Mouse (Mus musculus) gastrocnemius, postnatal 14 days (tissue): ENCODE measurements around the gene Trim38. TPM values are rescaled to one million over a fixed set of nuclear protein-coding genes. Genes with fewer than 3 reads are reported as not detected.
A peak's percentile ranks its signal among the peaks of the same experiment; 100 is the strongest.
"Not testable (repeated sequence)": the region's sequence is repeated elsewhere in the genome, so short reads cannot be mapped to it uniquely, and the experiment has no call there.

Experiments
- DNase-seq: peaks from one replicate; pipeline ENCODE4 v3.0.0; 2021; ENCODE audit warnings: mixed read lengths
- intact Hi-C: fragments of 180-260 bp; cut with DNase I; formaldehyde crosslinking; loops from one replicate; pipeline ENCODE4 v1.15.1; 2025; ENCODE audit warnings: low total_unique reads
- long read RNA-seq, 2 experiments: library from polyadenylated mRNA; stranded (forward); transcript quantifications; one replicate each; pipeline ENCODE4 v2.0.0; 2021
- total RNA-seq, 2 experiments: library from RNA; stranded (reverse); gene quantifications; 2 replicates each; pipeline ENCODE4 v1.2.3; 2021

The Trim38 gene
- not detected for total RNA-seq
- long read RNA-seq, experiment 1, result 0 reads
- long read RNA-seq, experiment 2, partial matches to known transcripts, result 0 of 1 reads
- long read RNA-seq, experiment 2, other reads (novel, unspliced or antisense), result 1 of 1 reads

DNA sequence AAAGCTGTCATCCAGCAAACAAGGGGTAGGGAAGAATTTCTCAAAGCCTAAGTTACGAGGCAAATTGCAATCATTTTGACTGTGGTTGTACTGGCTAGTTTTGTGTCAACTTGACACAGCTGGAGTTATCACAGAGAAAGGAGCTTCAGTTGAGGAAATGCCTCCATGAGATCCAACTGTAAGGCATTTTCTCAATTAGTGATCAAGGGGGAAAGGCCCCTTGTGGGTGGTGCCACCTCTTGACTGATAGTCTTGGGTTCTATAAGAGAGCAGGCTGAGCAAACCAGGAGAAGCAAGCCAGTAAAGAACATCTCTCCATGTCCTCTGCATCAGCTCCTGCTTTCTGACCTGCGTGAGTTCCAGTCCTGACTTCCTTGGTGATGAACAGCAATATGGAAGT is at the start of gene Trim38:
Gene Trim38 (plus strand): TSS at position 301 of the 400 bp plus-strand sequence.
- intact Hi-C loops, result not testable (repeated sequence)

DNA sequence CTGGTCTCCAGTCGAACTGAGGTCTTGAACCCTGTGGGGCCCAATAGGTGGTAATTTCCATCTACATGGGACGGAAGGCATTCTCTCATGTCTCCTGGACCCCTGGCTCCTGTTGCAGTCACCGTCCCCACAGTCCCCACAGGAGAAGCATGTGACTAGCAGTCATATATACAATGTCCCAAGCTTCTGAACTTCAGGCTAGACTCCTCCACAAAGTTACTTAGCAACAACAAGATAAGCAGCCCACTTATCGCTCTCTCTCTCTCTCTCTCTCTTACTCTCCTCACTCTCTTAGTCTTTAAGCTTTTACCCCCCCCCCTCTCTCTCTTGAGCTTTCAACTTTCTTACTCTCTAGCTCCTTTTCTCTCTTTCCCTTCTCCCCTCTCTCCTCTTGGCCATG is 45.5 kb upstream of the Trim38 start:
- intact Hi-C loops, result no loop called here
- no peak for DNase-seq

More for the DNA sequence above, at the start of gene Trim38:
- not testable (repeated sequence) for DNase-seq

DNA sequence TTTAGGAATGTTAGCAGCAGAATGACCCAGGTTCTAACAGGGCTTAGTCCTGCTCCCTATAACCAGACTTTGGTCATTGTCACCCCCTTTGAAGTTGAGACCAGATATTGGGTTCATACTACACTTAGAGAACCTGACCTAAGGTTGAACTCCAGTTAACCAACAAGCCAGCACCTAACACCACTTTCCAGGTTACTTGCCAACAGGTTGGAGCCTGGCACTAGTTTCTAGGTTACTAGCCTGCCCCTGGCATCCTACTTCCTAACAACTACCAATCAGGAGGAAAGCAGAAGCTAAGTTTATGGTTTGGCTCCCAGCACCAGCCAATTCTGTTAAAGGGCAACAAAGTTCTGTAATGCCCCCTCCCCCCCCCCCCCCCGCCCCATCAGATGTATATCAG is 44.5 kb upstream of the Trim38 start:
- intact Hi-C loops, result no loop called here
- DNase-seq, result no peak

DNA sequence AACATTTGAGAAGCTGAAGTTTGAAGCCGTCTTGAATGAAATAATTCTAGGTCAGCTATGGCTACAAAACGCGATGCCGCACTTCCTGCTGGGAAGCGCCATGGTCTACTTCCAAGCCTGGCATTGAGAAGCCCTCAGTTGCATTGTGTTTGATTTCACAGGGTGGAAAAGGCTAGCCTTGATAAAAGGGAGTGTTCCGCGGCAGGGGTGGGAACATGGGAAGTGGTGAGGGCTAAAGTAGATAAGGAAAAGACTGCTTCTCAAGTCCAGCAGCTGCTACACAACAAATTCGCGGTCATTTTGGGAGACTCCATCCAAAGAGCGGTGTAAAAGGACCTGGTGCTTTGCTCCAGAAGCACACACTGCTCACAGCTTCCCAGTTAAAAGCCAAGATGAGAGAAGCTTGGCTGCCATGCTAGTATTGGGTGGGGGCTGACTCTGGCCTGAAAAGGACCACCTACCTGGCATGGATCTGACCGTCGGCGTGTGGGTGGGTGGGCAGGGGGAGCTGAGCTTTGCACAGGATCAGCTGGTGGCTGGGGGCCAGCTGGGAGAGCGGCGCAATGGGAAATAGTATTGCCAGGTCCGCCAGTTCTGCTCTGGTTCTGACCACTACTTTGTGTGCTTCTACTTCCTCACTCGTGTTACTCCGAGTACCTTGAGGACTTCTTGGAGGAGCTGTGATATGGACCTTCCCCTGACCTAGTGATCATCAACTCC is 41.1 kb upstream of the Trim38 start:
- intact Hi-C loops, result no loop called here
- DNase-seq, result no peak

DNA sequence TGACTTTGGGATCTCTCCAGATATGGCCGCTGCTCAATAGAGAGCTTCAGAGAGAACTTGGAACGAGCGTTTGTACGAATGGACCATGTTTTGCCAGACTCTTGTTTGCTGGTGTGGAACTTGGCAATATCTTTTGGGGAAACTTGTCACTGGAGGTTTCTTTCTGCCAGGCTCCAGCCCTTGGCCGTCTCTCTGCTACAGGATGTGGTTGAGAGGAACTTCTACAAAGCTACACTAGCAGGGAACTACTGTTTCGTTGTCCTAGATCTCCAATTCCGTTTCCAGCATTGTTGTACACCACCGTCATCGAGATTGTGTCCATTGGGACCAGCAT is 40.6 kb upstream of the Trim38 start:
- no peak for DNase-seq
- intact Hi-C loops, result no loop called here

DNA sequence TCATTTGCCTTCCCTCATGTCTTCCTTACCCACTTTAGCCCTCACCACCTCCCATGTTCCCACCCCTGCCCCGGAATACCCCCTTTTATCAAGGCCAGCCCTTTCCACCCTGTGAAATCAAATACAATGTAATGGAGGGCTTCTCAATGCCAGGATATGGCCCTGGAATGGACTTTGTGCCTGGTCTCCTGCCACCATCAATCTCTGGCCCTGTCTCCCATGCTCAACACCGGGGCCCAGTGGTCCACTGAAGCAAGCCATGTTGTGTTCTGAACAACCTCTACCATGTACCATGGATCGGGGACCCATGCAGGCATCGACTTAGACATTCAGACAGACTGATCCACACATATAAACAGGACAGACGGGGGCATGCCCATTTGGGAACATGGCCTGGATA is 40.0 kb upstream of the Trim38 start:
- no peak for DNase-seq
- intact Hi-C loops, result no loop called here

DNA sequence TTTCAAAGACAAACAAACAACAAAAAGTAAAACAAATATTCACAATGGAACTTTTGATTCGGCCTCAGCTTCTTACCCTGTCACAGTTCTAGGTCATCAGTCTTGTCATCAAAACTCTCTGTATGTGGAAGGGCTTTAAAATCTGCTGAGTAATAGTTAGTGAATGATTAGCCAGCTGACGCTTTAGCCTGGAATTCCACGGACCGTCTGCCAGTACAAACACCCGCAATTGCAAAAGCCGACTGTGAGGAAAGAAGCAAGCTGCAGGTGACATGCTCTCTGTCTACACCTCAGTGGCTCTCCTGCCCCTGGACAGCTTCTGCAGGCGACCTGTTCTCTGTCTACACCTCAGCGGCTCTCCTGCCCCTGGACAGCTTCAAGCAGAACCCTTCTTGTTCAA is 39.2 kb upstream of the Trim38 start:
- intact Hi-C loops, result no loop called here
- DNase-seq, result no peak

DNA sequence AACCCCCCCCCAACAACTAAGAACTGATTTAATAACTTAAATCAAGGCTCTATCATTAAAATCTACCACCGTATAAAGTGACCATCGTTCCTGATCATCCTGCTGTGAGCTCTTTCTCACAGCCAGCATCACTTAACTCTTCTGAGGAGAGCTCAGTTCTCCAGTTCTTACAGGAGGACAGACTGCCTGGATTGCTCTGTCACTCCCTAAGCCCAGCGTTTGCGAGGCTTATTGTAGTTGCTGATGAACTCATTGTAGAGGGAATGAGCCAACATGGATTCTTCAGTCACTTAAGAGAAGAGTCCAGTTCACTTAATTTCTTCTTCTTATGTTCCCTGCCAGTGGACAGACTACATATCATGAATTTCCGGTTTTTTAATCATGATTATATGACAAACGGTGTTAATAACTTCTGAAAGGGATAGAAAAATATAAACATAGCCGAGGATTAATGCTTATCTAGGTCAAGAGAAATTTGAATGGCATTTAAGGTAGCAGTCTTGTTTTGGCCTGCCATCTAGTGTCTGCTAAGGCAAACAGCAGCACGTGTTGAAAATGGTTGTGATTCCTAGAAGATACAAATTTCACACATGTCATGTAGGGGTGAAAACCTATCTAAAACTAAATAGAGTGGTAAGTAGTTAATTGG is 37.4 kb upstream of the Trim38 start:
- DNase-seq, result no peak

DNA sequence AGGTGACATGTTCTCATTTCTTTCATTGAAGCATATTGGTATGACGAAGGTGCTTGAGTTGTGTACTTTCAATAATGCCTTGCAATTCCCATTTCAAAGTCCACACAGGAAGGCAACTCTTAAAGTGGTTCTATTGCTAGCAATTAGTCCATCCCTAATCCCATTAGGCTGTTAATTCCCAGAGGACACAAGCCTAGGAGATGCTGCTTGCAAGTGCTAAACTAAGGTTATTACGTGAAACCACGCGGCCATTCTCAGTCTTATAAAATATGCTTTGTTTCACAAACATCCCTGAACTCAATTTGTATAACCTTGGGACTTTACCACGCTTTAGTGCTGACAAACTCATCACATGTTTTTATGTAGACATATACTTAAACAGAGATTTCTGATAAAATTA is 32.6 kb upstream of the Trim38 start:
- no peak for DNase-seq
- intact Hi-C loops, result no loop called here

More for the DNA sequence above, 37.4 kb upstream of the Trim38 start:
- intact Hi-C loops, result loop anchor here (2.0 kb wide), 1 partner anchor 31 kb away; no protein-coding TSS in a partner anchor

DNA sequence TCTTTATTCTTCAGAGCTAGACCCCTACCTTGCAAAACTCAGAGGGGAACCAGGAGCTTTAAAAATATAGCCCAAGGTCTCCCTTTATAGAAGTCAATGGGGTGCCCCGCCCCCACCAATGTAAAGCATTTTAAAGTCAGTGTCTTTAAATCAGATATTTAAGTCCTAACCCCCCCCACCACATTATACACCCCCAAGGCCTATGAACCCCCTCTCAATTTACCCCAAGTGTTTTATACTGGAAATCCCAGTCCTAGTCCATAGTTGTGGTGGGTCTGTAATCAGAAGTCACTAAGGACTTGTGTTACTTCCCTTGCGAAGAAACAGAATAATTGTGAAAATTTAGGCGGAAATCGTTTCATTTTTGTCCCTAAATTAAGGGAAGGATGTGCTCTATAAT is 31.7 kb upstream of the Trim38 start:
- no peak for DNase-seq
- intact Hi-C loops, result no loop called here

DNA sequence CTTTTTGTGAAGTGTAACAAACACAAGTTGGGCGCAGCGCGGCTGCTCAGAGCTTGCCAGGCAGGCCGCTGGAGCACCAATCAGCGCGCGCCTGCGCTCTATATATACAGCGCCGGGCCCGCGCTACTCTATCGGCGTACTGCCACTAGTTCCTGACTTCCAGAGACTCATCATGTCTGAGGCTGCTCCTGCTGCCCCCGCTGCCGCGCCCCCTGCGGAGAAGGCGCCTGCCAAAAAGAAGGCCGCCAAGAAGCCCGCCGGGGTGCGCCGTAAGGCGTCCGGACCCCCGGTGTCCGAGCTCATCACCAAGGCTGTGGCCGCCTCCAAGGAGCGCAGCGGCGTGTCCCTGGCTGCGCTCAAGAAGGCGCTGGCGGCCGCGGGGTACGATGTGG is 31.0 kb upstream of the Trim38 start, which contains the start of gene Hist1h1c:
Gene Hist1h1c (plus strand): TSS at position 132 of the 392 bp plus-strand sequence.
- intact Hi-C loops, result no loop called here
- peak; percentile 86 for DNase-seq

DNA sequence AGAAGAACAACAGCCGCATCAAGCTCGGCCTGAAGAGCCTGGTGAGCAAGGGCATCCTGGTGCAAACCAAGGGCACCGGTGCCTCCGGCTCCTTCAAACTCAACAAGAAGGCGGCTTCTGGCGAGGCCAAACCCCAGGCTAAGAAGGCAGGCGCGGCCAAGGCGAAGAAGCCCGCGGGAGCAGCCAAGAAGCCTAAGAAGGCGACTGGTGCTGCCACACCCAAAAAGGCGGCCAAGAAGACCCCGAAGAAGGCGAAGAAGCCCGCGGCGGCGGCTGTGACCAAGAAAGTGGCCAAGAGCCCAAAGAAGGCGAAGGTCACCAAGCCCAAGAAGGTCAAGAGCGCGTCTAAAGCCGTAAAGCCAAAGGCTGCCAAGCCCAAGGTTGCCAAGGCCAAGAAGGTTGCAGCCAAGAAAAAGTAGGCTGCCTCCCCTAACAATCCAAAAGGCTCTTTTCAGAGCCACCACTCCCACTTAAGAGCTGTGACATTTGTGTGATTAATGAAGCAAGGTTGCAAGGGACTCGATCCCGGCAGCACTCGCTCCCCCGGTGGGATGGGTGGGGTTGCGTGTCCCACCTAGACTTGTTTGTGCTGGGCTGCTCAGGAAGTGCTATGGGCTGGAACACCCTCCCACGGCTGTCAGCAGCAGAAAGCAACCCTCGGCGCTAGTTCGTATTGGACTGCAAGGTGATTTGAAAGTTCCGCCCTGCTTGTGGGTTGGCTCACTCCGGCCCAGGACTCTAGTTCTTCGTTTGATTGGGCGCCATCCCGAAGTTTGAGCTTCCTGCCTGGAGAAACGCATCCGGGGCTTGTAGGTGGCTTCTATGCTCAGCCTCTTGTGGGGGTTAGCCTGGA is 30.4 kb upstream of the Trim38 start:
- peak; percentile 91 for DNase-seq
- intact Hi-C loops, result no loop called here

DNA sequence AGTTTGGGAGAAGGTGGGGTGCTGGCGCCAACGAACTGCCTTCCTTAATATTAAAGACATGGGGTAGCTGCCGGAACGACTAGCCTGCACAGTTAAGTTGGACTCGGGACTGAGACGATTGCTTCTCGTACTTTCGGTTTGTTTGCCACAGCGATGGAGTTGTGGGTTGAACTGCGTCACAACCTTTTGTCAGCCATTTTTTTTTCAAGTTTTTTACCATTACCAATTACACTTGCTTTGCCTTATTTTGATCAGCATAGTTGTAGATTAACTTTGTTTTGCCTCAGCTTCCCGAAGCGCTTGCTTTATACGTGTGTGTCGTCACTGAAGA is 29.8 kb upstream of the Trim38 start:
- intact Hi-C loops, result no loop called here
- DNase-seq, result no peak

DNA sequence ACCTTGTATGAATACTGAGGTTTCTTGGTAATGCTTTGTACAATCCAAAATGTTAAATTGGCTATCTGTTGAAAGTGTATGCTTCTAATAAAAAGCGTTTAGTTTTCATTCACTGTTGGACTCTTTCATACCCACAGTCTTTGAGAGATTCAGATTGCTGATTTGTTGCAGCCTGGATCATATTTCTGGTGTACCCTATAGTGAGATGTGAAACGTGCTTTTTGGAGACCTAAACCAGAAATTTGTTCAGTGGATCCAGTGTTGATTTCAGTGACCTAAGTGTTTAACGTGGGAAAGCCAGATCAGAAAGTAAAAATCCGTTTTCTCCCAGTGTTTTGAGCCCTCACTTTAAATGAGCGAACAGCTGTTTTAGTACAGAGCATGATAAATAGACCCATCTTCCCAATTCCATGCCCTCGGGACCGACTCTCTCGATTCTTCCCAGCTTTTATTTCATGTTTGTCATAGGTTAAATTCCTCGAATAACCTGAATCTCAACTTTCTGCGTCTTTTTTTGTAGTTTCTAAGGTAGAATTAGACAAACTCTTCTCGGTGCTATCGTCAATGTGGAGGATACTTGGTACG is 29.4 kb upstream of the Trim38 start:
- intact Hi-C loops, result no loop called here
- no peak for DNase-seq

DNA sequence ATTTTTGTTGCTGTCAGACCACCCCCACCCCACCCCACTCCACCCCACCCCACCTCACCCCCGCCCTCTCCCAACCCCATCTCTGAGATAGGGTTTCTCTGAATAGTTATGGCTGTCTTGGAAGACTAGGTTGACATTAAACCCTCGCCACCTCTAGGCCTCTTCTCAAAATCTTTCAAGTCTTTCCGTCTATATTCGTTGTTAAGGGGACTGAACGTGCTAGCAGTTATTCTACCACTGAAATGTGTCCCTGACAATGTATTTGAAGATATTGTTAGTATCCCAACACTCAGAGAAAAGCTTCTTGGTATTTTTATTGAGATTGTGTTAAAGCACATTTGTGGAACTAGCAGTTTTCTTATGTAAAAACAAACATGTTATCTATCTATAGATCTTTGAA is 28.8 kb upstream of the Trim38 start:
- intact Hi-C loops, result no loop called here

DNA sequence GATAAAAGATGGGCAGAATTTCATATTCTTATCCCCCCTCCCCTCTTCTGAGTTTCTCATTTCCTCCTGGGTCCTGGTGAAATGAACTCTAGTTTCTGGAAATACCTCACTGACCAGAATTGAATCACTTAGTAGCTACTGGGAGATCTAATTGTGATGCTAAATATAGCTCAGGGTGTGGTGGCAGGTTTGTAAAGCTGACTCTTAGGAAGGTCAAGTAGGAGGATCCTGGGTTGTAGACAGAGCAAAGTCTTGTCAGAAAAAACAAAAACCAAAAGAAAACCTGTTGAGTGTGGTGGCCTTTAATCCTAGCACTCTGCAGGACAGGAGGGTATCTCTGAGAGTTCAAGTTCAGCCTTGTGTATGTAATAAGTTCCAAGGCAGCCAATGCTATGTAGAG is 27.7 kb upstream of the Trim38 start:
- DNase-seq, result no peak
- intact Hi-C loops, result no loop called here

More for the DNA sequence above, 28.8 kb upstream of the Trim38 start:
- no peak for DNase-seq

DNA sequence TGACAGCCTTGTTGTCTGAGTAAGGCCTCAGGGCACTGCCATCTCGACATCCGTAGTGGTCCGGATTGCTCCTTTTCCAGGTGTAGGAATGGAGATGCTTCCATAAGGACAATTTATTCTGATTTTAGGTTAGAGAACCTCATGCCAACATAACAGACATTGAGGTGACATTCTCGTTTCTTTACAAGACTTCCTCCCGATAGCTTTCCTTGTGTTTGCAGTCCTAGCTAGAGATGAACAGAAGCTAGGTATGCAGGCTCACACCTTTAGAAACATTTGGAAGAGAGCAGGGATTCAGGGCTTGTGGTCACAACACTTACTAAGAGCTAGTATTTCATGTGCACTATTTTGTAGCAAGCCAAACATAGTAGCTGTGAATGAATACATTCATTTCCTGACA is 26.5 kb upstream of the Trim38 start:
- DNase-seq, result no peak
- intact Hi-C loops, result no loop called here

DNA sequence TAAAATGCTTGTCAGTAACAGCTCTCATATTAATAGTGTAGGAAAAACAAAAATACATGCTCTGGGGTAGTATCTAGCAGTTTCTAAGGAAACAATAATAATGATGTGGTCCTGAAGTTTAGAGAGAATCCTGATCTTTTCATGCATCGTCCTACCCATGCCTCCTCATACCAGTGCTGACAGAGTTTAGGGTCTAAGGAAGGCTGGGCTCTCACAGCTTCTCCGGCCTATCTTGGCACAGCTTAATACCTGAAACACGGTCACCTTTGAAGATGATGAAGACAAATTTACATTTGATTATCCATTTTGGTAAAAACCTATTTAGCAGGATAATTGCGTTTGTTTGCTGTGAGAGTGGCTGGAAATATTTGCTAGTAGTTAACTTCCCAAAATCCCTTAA is 25.8 kb upstream of the Trim38 start:
- intact Hi-C loops, result no loop called here
- DNase-seq, result no peak

DNA sequence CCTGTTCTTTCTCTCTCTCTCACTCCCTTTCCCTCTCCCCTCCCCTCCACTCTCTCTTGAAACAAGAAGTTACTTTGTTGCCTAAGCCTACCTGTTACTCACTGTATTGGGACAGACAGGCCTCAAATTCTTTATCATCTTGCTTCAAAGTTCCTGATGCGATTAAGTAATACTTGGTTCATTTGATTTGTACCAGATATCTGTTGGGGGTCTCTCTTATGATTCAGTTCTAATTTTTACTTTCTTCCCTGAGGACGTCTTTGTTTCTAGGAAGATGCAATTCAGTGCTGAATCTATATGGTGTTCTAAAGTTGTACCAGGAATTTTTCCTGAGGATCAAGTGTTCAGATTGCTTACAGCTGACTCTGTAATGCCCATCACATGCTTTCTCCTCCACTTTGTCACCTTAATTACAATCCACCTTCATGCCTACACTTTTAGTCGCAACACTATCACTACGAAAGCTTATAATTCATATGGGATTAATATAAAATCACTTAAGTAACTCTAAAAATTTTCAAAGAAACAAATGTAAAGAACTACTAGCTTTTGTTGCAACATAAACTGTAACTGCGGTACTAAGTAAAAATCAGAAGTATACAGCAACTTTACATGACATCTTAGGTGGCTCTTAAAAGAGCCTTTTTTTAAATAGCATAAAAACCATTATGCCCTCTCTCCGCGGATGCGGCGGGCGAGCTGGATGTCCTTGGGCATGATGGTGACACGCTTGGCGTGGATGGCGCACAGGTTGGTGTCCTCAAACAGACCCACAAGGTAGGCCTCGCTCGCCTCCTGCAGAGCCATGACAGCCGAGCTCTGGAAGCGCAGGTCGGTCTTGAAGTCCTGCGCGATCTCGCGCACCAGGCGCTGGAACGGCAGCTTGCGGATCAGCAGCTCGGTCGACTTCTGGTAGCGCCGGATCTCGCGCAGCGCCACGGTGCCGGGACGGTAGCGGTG is 25.0 kb upstream of the Trim38 start:
- intact Hi-C loops, result no loop called here
- DNase-seq, result no peak
